Mouse (Mus musculus) hindbrain, embryonic 13.5 days (tissue): ENCODE measurements around the gene Dctpp1. TPM values are rescaled to one million over a fixed set of nuclear protein-coding genes. Genes with fewer than 3 reads are reported as not detected.
A peak's percentile ranks its signal among the peaks of the same experiment; 100 is the strongest.

Source experiments
- ATAC-seq: fragments of 200-750 bp; cut with Nextera tagmentation; 2 replicates; pipeline ENCODE4 v1.8.0; 2017; ENCODE audit warnings: moderate TSS enrichment; ENCODE audit not compliant: low FRiP score
- H3K27ac ChIP-seq: fragments of 300-500 bp; sonication (generic); 2 replicates; pipeline ENCODE4 v1.5.1; 2015; ENCODE audit warnings: inconsistent platforms, mild to moderate bottlenecking, moderate library complexity
- H3K27me3 ChIP-seq: fragments of 300-500 bp; sonication (generic); 2 replicates; pipeline ENCODE4 v1.6.1; 2015; ENCODE audit warnings: mild to moderate bottlenecking, inconsistent platforms
- H3K36me3 ChIP-seq: fragments of 300-500 bp; sonication (generic); 2 replicates; pipeline ENCODE4 v1.6.1; 2015; ENCODE audit warnings: mild to moderate bottlenecking, inconsistent platforms
- H3K4me1 ChIP-seq: fragments of 300-500 bp; sonication (generic); replicated peaks from 2 replicates; pipeline ENCODE4 v1.6.1; 2015; ENCODE audit warnings: inconsistent platforms
- H3K4me2 ChIP-seq: fragments of 300-500 bp; sonication (generic); 2 replicates; pipeline ENCODE4 v1.6.1; 2015; ENCODE audit warnings: inconsistent platforms, mild to moderate bottlenecking, moderate library complexity
- H3K4me3 ChIP-seq: fragments of 300-500 bp; sonication (generic); 2 replicates; pipeline ENCODE4 v1.5.1; 2015; ENCODE audit warnings: mild to moderate bottlenecking, inconsistent platforms
- H3K9ac ChIP-seq: fragments of 300-500 bp; sonication (generic); 2 replicates; pipeline ENCODE4 v1.6.1; 2015; ENCODE audit warnings: mild to moderate bottlenecking, inconsistent platforms
- H3K9me3 ChIP-seq: fragments of 300-500 bp; sonication (generic); 2 replicates; pipeline ENCODE4 v1.6.1; 2016; ENCODE audit warnings: inconsistent platforms
- WGBS: fragments of 180-500 bp; shearing (Covaris S2); methylation state at CpG from one replicate; pipeline ENCODE4 v1.1.7; 2015; 5-methylcytosine and 5-hydroxymethylcytosine counted together
- polyA plus RNA-seq: library from polyadenylated mRNA; unstranded; fragments of >200 nt; fragmentation: Nextera tagmentation; extraction: Ambion mirVana; gene quantifications from 2 replicates; pipeline ENCODE4 v1.2.1, GENCODE M21; 2015

The Dctpp1 gene
- polyA plus RNA-seq, 1 experiment from 2014 or later = 124 TPM

- no peak for ATAC-seq
- Histone ChIP-seq H3K4me3 (peak overlapping the region; percentile 78), H3K36me3 (peaks cover 21% of the 10 kb centered on the region), H3K27ac (peak overlapping the region; percentile 86), H3K9me3 (no peaks in the 10 kb centered on the region), H3K27me3 (no peaks in the 10 kb centered on the region), H3K4me2 (peak overlapping the region; percentile 82), H3K9ac (peak overlapping the region; percentile 94), H3K4me1 (peaks cover 31% of the 10 kb centered on the region)
- WGBS = 53% methylated on average over 2 of the region's 2 CpGs
These were observed 17.1 kb downstream of the Dctpp1 start for GRCm38 (mm10) chr7:127243361-127243867.

- H3K9me3 ChIP-seq = no peaks in the 10 kb centered on the region
- 94% methylated on average over 2 of the region's 2 CpGs for WGBS
These were observed 25.7 kb downstream of the Dctpp1 start for GRCm38 (mm10) chr7:127234777-127235176.

GRCm38 (mm10) chr7:127233765-127234164 is 26.7 kb downstream of the Dctpp1 start:
- peaks cover 54% of the 10 kb centered on the region for H3K4me1 ChIP-seq
- no peak for ATAC-seq
- WGBS = 5% methylated on average over 9 of the region's 9 CpGs
- H3K36me3 ChIP-seq = peaks cover 46% of the 10 kb centered on the region
- peak overlapping the region; percentile 87 for H3K4me2 ChIP-seq
- peak overlapping the region; percentile 96 for H3K4me3 ChIP-seq
- H3K9ac ChIP-seq = peak overlapping the region; percentile 98
- no peaks in the 10 kb centered on the region for H3K27me3 ChIP-seq
- peak overlapping the region; percentile 100 for H3K27ac ChIP-seq
- no peaks in the 10 kb centered on the region for H3K9me3 ChIP-seq

More at GRCm38 (mm10) chr7:127234777-127235176, 25.7 kb downstream of the Dctpp1 start:
- Histone ChIP-seq H3K4me1 (peaks cover 52% of the 10 kb centered on the region), H3K27me3 (no peaks in the 10 kb centered on the region), H3K4me2 (peak overlapping the region; percentile 87), H3K36me3 (peaks cover 52% of the 10 kb centered on the region), H3K27ac (no peak overlapping the region), H3K9ac (no peak overlapping the region), H3K4me3 (no peak overlapping the region)
- ATAC-seq = no peak

- H3K4me1 ChIP-seq = peaks cover 54% of the 10 kb centered on the region
- whole genome bisulfite sequencing = under 1% methylated on average over 27 of the region's 27 CpGs
- H3K27ac ChIP-seq = peak overlapping the region; percentile 100
- peak; percentile 57 for ATAC-seq
- H3K9ac ChIP-seq = peak overlapping the region; percentile 98
- no peaks in the 10 kb centered on the region for H3K9me3 ChIP-seq
- peaks cover 42% of the 10 kb centered on the region for H3K36me3 ChIP-seq
- no peaks in the 10 kb centered on the region for H3K27me3 ChIP-seq
- peak overlapping the region; percentile 96 for H3K4me3 ChIP-seq
- peak overlapping the region; percentile 87 for H3K4me2 ChIP-seq
These were observed 27.1 kb downstream of the Dctpp1 start for GRCm38 (mm10) chr7:127233368-127233749.

GRCm38 (mm10) chr7:127232622-127233367 is 27.7 kb downstream of the Dctpp1 start, which contains the start of the genes Zfp553 and Sept1:
Gene Zfp553, plus strand, starts transcription at chr7:127233061.
Gene Sept1, minus strand, starts transcription at chr7:127233130.
- peak within 1 kb of the TSS; percentile 87 for H3K4me2 ChIP-seq
- H3K4me3 ChIP-seq = peak within 1 kb of the TSS; percentile 96
- H3K9ac ChIP-seq = peak within 1 kb of the TSS; percentile 98
- WGBS = under 1% methylated on average over 63 of the region's 64 CpGs
- H3K4me1 ChIP-seq = peaks cover 49% of the 10 kb centered on the region
- ATAC-seq = peak; percentile 92
- H3K27me3 ChIP-seq = no peaks in the 10 kb centered on the region
- H3K36me3 ChIP-seq = peaks cover 37% of the 10 kb centered on the region
- peak within 1 kb of the TSS; percentile 100 for H3K27ac ChIP-seq
- H3K9me3 ChIP-seq = no peaks in the 10 kb centered on the region

DNA sequence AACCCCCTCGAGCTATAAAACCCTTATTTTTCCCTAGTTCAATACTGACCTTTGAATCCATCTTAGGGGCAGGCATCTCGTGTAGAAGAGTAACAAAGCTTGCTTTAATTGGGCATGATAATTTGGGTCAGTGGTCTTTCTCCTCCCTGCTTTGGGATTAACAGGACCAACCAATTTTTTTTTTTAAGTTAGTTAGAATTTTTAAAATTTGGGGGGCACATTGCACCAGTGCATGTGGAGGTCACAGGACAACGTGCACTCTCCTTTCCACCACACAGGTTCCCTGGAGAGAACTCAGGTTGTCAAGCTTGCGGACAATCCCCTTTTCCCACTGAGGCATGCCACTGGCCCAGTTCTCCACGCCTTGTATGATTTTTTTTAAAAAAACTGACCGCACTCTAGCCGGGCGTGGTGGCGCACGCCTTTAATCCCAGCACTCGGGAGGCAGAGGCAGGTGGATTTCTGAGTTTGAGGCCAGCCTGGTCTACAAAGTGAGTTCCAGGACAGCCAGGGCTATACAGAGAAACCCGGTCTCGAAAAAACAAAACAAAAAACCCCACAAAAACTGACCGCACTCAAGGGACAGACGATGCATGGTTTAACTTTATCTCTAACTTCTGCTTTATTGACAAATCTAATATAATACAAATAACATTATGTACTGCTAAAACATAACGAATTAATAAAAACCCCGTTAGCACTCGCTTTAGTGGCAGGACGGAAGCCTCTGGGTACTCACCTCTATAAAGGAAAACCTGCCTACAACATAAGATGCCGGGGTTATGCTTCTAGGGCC is 28.5 kb downstream of the Dctpp1 start:
- Histone ChIP-seq H3K36me3 (peaks cover 29% of the 10 kb centered on the region), H3K9ac (peak overlapping the region; percentile 98), H3K4me1 (peaks cover 42% of the 10 kb centered on the region), H3K4me2 (peak overlapping the region; percentile 87), H3K27me3 (no peaks in the 10 kb centered on the region), H3K4me3 (peak overlapping the region; percentile 96), H3K9me3 (no peaks in the 10 kb centered on the region), H3K27ac (peak overlapping the region; percentile 100)
- 5% methylated on average over 20 of the region's 20 CpGs for WGBS
- ATAC-seq = no peak; the same call in 1 of the 2 replicates

- Histone ChIP-seq H3K27ac (0 out of 2 replicates have a peak overlapping the region, but pooled peaks have one; percentile 100), H3K4me2 (peak overlapping the region; percentile 87), H3K36me3 (peaks cover 22% of the 10 kb centered on the region), H3K9ac (peak overlapping the region; percentile 98), H3K4me1 (peaks cover 42% of the 10 kb centered on the region), H3K4me3 (peak overlapping the region; percentile 96), H3K9me3 (no peaks in the 10 kb centered on the region), H3K27me3 (no peaks in the 10 kb centered on the region)
- ATAC-seq = no peak
- 67% methylated on average over 3 of the region's 3 CpGs for whole genome bisulfite sequencing
These were observed 29.1 kb downstream of the Dctpp1 start for GRCm38 (mm10) chr7:127231376-127231775.

GRCm38 (mm10) chr7:127228615-127229303 is 31.8 kb downstream of the Dctpp1 start:
- Histone ChIP-seq H3K27ac (0 out of 2 replicates have a peak overlapping the region, but pooled peaks have one; percentile 1), H3K4me1 (peaks cover 25% of the 10 kb centered on the region), H3K4me2 (no peak overlapping the region), H3K9ac (no peak overlapping the region), H3K9me3 (no peaks in the 10 kb centered on the region), H3K36me3 (0 out of 2 replicates have a peak, but pooled peaks cover 5% of the 10 kb centered on the region), H3K27me3 (no peaks in the 10 kb centered on the region), H3K4me3 (no peak overlapping the region)
- WGBS = 72% methylated on average over 4 of the region's 4 CpGs
- no peak for ATAC-seq

- no peak overlapping the region for H3K4me2 ChIP-seq
- H3K36me3 ChIP-seq = 0 out of 2 replicates have a peak, but pooled peaks cover under 1% of the 10 kb centered on the region
- H3K27ac ChIP-seq = no peak overlapping the region
- H3K27me3 ChIP-seq = no peaks in the 10 kb centered on the region
- no peak overlapping the region for H3K4me3 ChIP-seq
- WGBS = 88% methylated on average over 11 of the region's 11 CpGs
- H3K9me3 ChIP-seq = no peaks in the 10 kb centered on the region
- peaks cover 8% of the 10 kb centered on the region for H3K4me1 ChIP-seq
- no peak overlapping the region for H3K9ac ChIP-seq
- ATAC-seq = no peak
These were observed 35.1 kb downstream of the Dctpp1 start for GRCm38 (mm10) chr7:127225147-127225995.

DNA sequence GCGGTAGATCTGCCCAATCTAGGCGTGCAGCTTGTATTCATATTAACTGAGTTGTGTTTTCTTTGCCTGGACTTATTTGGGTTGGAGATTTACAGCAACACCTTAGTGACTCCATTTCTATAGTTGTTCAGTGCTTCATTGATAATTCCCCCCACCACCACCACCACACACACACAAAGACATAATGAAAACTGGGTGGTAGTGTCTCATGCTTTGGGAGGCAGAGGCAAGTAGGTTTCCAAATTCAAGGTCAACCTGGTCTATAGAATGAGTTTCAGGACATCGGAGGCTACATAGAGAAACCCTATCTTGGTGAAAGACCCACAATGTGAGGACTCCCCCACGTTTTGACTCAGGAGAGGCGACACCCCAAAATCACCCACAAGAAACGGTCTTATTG is 35.9 kb downstream of the Dctpp1 start:
- 96% methylated on average over 6 of the region's 6 CpGs for WGBS

More for the DNA sequence above, 35.9 kb downstream of the Dctpp1 start:
- no peak for ATAC-seq
- Histone ChIP-seq H3K36me3 (no peaks in the 10 kb centered on the region), H3K4me2 (no peak overlapping the region), H3K4me3 (no peak overlapping the region), H3K27me3 (no peaks in the 10 kb centered on the region), H3K9ac (no peak overlapping the region), H3K27ac (no peak overlapping the region), H3K9me3 (no peaks in the 10 kb centered on the region), H3K4me1 (peaks cover under 1% of the 10 kb centered on the region; the same call in 1 of the 2 replicates)
